Mouse (Mus musculus) adrenal gland, postnatal 4 days (tissue): ENCODE measurements around the gene Ccser2. TPM values are rescaled to one million over a fixed set of nuclear protein-coding genes. Genes with fewer than 3 reads are reported as not detected.
"Not testable (repeated sequence)": the region's sequence is repeated elsewhere in the genome, so short reads cannot be mapped to it uniquely, and the experiment has no call there.

Source experiments
- DNase-seq, 2 experiments: peaks; one replicate each; pipeline ENCODE4 v3.0.0; 2021 to 2022; ENCODE audit warnings: low spot score in 2 of 2, mixed read lengths in 2 of 2
- long read RNA-seq, 2 experiments: library from polyadenylated mRNA; stranded (forward); transcript quantifications; one replicate each; pipeline ENCODE4 v2.0.0; 2021
- total RNA-seq, 2 experiments: library from RNA; stranded (reverse); gene quantifications; 2 replicates each; pipeline ENCODE4 v1.2.3; 2021

Gene Ccser2
- 10 to 100 TPM; 29.1 to 33.4 TPM for total RNA-seq
- long read RNA-seq, experiment 1, partial matches to known transcripts, result 0 of 2 reads
- long read RNA-seq, experiment 1, other reads (novel, unspliced or antisense), result 2 of 2 reads
- long read RNA-seq, experiment 2, full-length matches to known transcripts, result 3 of 27 reads
- long read RNA-seq, experiment 2, partial matches to known transcripts, result 21 of 27 reads
- long read RNA-seq, experiment 2, other reads (novel, unspliced or antisense), result 3 of 27 reads

- peak; percentile 99 to 100 for DNase-seq
Observed at GRCm38 (mm10) chr14:36968628-36969147, at the start of gene Ccser2. Ccser2 (minus strand) TSS chr14:36968777.

- DNase-seq, result no peak
Observed at GRCm38 (mm10) chr14:37015894-37016293, 47.3 kb upstream of the Ccser2 start.

DNA sequence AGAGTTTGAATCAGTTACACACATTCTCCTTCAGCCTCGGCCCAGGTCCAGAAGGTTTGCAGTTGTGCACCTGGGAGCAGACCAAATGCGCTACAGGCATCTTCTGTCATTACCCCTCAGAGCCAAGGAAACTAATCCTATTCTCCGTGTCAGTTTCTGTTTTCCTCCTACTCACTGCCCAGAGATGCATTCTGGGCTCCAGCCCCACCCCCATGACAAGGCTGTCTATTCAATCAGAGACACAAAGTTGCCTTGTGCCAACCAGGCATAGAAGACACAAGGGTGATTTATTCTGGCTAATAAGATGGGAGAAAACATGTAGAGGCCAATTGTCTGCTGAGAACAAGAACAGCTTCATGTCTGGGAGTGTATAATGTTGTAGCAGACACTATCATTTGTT lies 45.1 kb upstream of the Ccser2 start:
- no peak for DNase-seq

DNA sequence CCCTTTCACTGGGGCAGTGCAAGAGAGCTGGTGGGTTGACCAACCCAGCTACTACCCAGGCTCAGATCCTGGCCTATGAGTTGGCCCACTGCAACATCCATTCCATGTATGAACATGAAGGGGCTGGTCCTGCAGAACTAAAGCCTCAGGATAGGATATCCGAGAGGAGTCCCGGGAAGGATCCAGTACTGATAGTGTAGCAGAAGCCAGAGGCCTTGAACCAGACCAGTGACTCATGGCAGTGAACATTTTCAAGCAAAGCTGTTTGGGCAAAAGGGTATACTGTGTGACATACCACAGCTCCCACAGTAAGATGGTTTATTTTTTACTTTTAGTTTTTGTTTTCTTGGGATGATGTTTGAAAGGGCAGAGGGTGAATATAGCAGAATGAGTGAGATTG lies 41.1 kb upstream of the Ccser2 start:
- DNase-seq, result no peak

DNA sequence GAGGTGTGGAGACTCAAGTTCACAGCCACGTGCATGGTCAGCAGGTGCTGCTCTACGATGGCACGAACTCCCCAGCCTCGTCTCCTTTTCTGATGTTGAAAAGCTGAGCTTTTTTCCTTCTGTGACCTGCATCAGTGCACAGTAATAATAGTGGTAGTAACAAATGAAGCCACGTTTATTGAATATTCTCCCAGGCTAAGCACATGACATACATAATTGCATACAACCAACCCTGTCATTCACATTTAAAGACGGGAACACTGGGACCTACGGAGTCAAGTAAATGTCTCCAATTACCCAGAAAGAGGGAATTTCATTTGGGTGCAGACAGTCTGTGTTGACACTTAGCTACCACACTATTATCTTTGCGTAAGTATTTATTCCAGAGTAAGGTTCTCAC lies 37.9 kb upstream of the Ccser2 start:
- no peak for DNase-seq

GRCm38 (mm10) chr14:37005865-37006264 lies 37.3 kb upstream of the Ccser2 start:
- DNase-seq, result no peak

DNA sequence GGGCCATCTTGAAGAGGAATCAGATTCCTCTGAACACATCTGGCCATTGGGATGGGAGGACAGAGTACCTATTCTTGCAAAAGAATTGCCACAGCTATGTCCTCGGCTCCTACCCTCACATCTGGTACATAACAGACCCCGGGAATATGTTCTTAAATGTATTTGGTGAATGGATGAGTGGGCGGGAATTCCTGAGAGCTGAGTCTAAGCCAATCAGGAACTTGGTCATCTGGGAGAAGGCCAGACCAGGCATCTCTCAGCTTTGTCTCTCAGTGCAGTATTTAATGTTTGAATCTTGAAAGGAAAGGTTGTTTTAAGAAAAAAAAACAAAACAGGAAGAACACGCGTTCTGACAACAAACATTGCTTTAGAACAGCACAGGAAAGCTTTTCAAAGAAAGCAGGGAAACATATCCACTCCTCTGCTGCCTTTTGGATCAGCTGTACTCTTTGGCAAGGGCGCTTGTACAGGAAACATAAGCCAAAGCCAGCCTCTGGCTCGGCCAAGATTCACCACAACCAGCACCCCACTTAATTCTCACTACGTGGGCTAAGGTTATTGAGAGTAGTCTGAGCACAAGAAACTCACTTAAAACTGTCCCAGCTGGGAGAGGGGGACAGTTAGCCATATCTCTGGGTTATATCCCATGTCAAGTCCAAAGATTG lies 35.0 kb upstream of the Ccser2 start:
- DNase-seq, result no peak

DNA sequence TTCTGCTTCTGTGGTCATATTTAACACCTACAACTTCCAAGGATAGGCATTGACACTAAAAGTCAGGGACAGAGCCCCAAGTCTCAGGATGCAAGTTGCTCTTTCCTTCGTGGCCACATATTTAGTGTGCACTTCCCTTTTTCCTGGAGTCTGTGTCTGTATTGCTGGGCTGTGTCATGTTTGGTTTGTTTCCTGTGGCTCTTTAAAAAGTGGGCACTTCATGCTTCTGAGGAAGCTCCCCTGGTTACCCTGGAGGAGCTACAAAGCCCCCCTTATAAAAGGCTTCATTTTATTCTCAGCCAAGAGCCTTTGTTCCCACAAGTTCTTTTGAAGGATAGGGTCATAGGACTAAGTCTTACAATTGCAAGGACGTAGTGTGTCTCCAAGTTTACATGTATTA lies 34.3 kb upstream of the Ccser2 start:
- DNase-seq, result no peak

DNA sequence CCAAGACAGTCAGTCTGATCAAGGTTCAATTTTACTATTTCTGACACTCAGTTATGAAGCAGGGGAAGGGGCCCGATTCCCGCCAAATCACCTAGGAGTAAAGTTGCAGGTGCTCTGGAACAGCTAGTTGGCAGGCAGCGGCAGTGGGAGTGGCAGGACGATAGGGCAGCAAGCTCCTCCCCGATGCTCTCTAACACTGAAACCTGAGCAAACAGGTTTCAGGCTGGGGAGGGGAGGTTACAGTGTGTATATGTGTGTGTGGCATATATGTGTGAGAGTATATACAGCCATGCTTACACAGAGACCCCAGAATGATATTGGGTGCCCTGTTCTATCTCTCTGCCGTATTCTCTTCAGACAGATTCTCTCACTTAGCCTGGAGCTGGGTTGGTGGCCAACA lies 32.2 kb upstream of the Ccser2 start:
- not testable (repeated sequence) for DNase-seq

DNA sequence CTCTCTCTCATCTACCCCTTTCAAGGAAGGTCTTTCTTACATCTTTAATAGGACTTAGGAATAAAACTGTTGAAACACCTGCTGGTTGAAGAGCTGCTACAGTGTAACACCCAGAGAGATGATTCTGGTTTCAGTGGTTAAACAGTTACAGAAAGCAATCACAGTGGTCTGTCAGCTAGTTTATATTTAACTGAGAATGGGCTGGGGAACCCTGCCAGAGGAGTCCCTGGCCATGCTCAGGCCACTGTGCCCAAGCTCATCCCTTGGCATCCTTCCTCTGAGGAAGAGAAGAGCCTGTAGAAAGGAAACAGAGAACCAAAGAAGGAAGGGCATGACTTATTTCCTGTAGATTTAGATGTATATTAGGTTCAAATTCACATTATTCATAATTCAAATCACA lies 21.2 kb upstream of the Ccser2 start:
- no peak for DNase-seq

DNA sequence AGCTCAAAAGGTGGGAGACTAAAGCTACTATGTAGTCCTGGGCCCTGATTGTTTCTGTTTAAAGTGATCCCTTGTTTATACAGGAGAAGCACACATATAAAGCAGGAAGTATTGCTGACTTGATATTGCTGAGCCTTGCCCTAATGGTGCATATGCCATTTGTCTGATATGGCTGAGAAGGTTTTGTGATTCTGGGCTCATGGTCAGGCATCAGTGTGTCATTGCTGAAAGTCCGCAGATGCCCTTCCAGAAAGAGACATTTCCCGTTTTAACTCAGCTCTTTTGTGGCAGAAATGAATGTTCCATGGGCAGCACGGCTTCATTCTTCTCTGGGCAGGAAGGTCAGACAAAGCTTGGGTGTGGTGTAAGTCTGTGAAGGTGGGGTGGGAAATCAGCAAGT lies 17.1 kb upstream of the Ccser2 start:
- no peak for DNase-seq

DNA sequence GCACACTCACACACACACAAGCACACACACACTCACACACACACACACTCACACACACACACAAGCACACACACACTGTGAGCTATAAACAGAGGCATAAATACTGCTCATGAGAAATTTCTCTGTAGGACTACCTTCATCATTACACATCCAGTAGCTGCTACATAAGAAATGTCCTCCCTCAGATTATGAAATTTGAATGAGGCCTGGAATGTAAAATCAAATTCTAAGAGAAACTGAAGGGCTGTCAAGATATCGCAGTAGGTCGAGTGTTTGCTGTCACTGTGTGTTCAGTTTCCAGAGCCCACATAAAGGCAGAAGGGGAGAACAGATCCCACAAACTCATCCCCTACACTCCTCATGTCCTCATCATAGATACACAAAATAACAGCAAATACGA lies 6.4 kb upstream of the Ccser2 start:
- DNase-seq, result no peak

DNA sequence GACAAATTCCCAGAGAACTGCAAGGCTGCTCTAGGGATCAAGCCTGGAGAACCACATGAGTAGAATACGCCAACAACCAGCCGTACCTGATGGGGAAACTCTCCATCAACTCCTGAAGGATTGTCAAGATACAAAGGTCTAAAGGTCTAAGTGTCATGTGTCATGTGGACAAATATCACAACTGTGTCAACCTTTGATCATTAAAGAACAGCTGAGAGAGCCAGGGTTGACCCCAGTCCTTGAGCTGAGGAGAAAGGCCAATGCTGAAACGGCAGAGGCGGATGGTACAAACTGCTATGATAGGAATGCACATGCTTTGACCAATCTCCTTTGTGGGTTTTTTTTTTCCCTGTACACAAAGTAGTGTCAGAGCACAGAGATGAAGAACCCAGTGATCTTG lies 2.6 kb upstream of the Ccser2 start:
- DNase-seq, result no peak

GRCm38 (mm10) chr14:36969861-36970420 lies 1.4 kb upstream of the Ccser2 start:
- DNase-seq, result no peak

- peak in 1 of 2 experiments; percentile 19 for DNase-seq
Observed at GRCm38 (mm10) chr14:36968076-36968627, 425 bp downstream of the Ccser2 start.

- no peak for DNase-seq
Observed at GRCm38 (mm10) chr14:36965421-36965820, 3.2 kb downstream of the Ccser2 start.

DNA sequence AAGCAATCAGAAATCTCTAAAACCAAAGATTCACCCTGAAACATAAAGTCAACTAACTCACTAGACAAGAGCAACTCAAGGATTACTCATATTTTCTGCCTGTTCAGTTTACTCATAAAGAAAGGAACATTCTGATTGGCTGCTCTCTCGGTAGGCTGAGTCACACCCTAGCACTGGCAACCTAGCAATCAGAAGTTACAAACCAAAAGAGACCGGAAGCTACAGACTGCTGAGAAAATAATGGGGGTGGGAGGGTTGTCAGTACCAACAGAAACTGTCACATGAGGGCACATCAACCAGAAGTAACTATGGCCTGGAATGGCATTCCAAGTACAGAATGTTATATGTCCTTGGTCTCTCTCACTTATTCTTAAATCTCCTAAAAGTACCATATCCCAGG lies 6.1 kb downstream of the Ccser2 start:
- no peak for DNase-seq

GRCm38 (mm10) chr14:36957719-36958118 lies 10.9 kb downstream of the Ccser2 start:
- DNase-seq, result no peak

DNA sequence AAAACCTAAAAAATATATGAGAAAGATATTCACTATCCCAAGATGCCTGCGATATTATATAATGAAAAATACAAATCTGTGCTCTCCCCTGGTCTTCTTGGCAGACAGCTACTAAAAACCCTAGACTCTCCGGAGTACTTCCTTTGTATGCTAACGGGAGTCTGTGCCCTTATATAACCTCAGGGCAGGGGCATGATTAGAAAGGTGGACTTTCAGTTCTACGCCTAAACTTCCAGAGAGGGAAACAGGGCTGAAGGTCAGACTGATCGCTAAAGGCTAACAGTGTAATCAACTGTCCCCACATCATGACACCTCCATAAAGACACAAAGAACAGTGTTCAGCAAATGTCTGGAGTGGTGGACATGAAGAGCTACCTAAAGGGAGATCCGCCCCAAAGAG lies 11.3 kb downstream of the Ccser2 start:
- no peak for DNase-seq

GRCm38 (mm10) chr14:36956717-36957116 lies 11.9 kb downstream of the Ccser2 start:
- DNase-seq, result no peak

GRCm38 (mm10) chr14:36952687-36953426 lies 15.7 kb downstream of the Ccser2 start:
- DNase-seq, result no peak

DNA sequence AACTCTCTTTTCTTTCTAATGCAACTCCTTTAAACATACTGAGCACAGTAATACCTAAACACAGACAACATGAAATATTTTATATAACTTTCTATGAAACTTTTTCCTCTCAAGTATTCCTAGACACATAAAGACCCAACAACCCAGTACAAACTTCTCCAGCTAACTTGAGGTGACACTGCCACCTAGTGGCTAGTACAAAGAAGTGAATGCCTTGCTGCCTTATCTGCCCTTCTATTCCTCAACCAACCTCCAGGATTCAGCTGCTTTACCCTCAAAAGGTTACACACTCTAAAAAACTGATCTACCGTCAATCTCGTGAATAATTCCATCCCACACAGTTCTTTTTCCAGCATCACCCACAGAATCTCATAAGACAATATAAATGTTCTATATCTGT lies 16.4 kb downstream of the Ccser2 start:
- no peak for DNase-seq
